ENCODE assay signal across 12 mouse cellular contexts in genomic region chr5:28157781-28158180, GRCm38 (mm10). TPM values are rescaled to one million over a fixed set of nuclear protein-coding genes. Genes with fewer than 3 reads are reported as not detected.
DNase-seq lines count a peak whose midpoint lies in the region; ATAC-seq lines count a peak whose summit lies in the region.
"Had no signal": no experiment of that assay in that cellular context is flagged by ENCODE, and none has a peak within 500 bp of the region (broad histone marks: within the 10 kb centered on the region; RNA-seq: fewer than 3 reads in every experiment).

No protein-coding gene starts in this region.

- no peak for ATAC-seq in forebrain, embryonic 16.5 days
- ATAC-seq in kidney, embryonic 16.5 days (ENCODE audit: low FRiP score, low TSS enrichment), result no peak
- ATAC-seq in limb, embryonic 12.5 days (ENCODE audit: insufficient number of reproducible peaks, insufficient read depth, low FRiP score, low TSS enrichment, low read depth), result no peak
- no peak for ATAC-seq in neural tube, embryonic 15.5 days (ENCODE audit: low FRiP score)

- no peak overlapping the region for H3K4me2 ChIP-seq in forebrain, embryonic 16.5 days (ENCODE audit: low read length)
- peak overlapping the region; percentile 44 for H3K4me2 ChIP-seq in kidney, embryonic 16.5 days (replicated peaks; ENCODE audit: low read depth, low read length)
- peak overlapping the region; percentile 38 for H3K4me2 ChIP-seq in limb, embryonic 12.5 days
- 0 out of 2 replicates have a peak overlapping the region, but pooled peaks have one; percentile 15 for H3K4me2 ChIP-seq in neural tube, embryonic 15.5 days

- peak overlapping the region; percentile 33 for H3K4me3 ChIP-seq in forebrain, embryonic 10.5 days
- no peak overlapping the region for H3K4me3 ChIP-seq in forebrain, embryonic 16.5 days (replicated peaks; ENCODE audit: low read length)
- peak overlapping the region; percentile 23 for H3K4me3 ChIP-seq in kidney, embryonic 16.5 days (ENCODE audit: low read length)
- H3K4me3 ChIP-seq in limb, embryonic 12.5 days (replicated peaks), result 0 out of 2 replicates have a peak overlapping the region, but pooled peaks have one; percentile 21
- H3K4me3 ChIP-seq in neural tube, embryonic 15.5 days (replicated peaks), result no peak overlapping the region
- H3K4me3 ChIP-seq: megakaryocyte, embryonic 14.5 days had no signal

- no peaks in the 10 kb centered on the region for H3K9me3 ChIP-seq in forebrain, embryonic 10.5 days
- H3K9me3 ChIP-seq in forebrain, embryonic 16.5 days (ENCODE audit: control insufficient read depth, low read length), result no peaks in the 10 kb centered on the region
- H3K9me3 ChIP-seq in kidney, embryonic 16.5 days (ENCODE audit: low read length), result no peaks in the 10 kb centered on the region
- H3K9me3 ChIP-seq in limb, embryonic 12.5 days, result no peaks in the 10 kb centered on the region
- no peaks in the 10 kb centered on the region for H3K9me3 ChIP-seq in neural tube, embryonic 15.5 days (replicated peaks)

- H3K27ac ChIP-seq in forebrain, embryonic 10.5 days, result no peak overlapping the region
- H3K27ac ChIP-seq in forebrain, embryonic 16.5 days (ENCODE audit: low read length), result no peak overlapping the region
- no peak overlapping the region for H3K27ac ChIP-seq in kidney, embryonic 16.5 days (ENCODE audit: low read length)
- H3K27ac ChIP-seq in limb, embryonic 12.5 days, result no peak overlapping the region
- H3K27ac ChIP-seq in neural tube, embryonic 15.5 days (replicated peaks), result no peak overlapping the region

- no peak for DNase-seq in forebrain, embryonic 10.5 days (ENCODE audit: extremely low spot score, low spot score)
- no peak for DNase-seq in kidney, adult 18-20 months
- DNase-seq in cerebellum, postnatal 36 days, result no peak
- no peak for DNase-seq in cerebellum, postnatal 14 days
- DNase-seq: kidney, adult 8-10 months had no signal

- no peaks in the 10 kb centered on the region for H3K36me3 ChIP-seq in forebrain, embryonic 10.5 days (replicated peaks)
- no peaks in the 10 kb centered on the region for H3K36me3 ChIP-seq in forebrain, embryonic 16.5 days (ENCODE audit: control insufficient read depth, insufficient read depth)
- no peaks in the 10 kb centered on the region for H3K36me3 ChIP-seq in kidney, embryonic 16.5 days (ENCODE audit: insufficient read depth, low read length)
- H3K36me3 ChIP-seq in limb, embryonic 12.5 days, result no peaks in the 10 kb centered on the region
- H3K36me3 ChIP-seq in neural tube, embryonic 15.5 days, result no peaks in the 10 kb centered on the region

- no peak overlapping the region for H3K9ac ChIP-seq in forebrain, embryonic 16.5 days (replicated peaks; ENCODE audit: low read depth, low read length)
- no peak overlapping the region for H3K9ac ChIP-seq in kidney, embryonic 16.5 days (replicated peaks; ENCODE audit: low read length)
- H3K9ac ChIP-seq in limb, embryonic 12.5 days (replicated peaks), result no peak overlapping the region
- H3K9ac ChIP-seq in neural tube, embryonic 15.5 days (replicated peaks), result no peak overlapping the region

- peaks cover 99% of the 10 kb centered on the region for H3K27me3 ChIP-seq in forebrain, embryonic 10.5 days (ENCODE audit: poor library complexity, severe bottlenecking)
- peaks cover 77% of the 10 kb centered on the region for H3K27me3 ChIP-seq in forebrain, embryonic 16.5 days (replicated peaks; ENCODE audit: control insufficient read depth, insufficient read depth, low read length)
- peaks cover 84% of the 10 kb centered on the region for H3K27me3 ChIP-seq in kidney, embryonic 16.5 days (ENCODE audit: insufficient read depth, low read length)
- H3K27me3 ChIP-seq in limb, embryonic 12.5 days, result peaks cover 96% of the 10 kb centered on the region
- peaks cover 94% of the 10 kb centered on the region for H3K27me3 ChIP-seq in neural tube, embryonic 15.5 days (replicated peaks)

- peaks cover 32% of the 10 kb centered on the region for H3K4me1 ChIP-seq in forebrain, embryonic 10.5 days
- H3K4me1 ChIP-seq in forebrain, embryonic 16.5 days (replicated peaks; ENCODE audit: control insufficient read depth, insufficient read depth, low read length), result peaks cover 9% of the 10 kb centered on the region; the same call in 1 of the 2 replicates
- peaks cover 10% of the 10 kb centered on the region; the same call in 1 of the 2 replicates for H3K4me1 ChIP-seq in kidney, embryonic 16.5 days (ENCODE audit: insufficient read depth, low read length)
- peaks cover 9% of the 10 kb centered on the region for H3K4me1 ChIP-seq in limb, embryonic 12.5 days (replicated peaks)
- H3K4me1 ChIP-seq in neural tube, embryonic 15.5 days, result peaks cover 12% of the 10 kb centered on the region

- WGBS in forebrain, embryonic 10.5 days, result under 1% methylated on average over 17 of the region's 17 CpGs
- 2% methylated on average over 17 of the region's 17 CpGs for WGBS in forebrain, embryonic 16.5 days
- 1% methylated on average over 17 of the region's 17 CpGs for WGBS in kidney, embryonic 16.5 days
- under 1% methylated on average over 17 of the region's 17 CpGs for WGBS in limb, embryonic 12.5 days
- WGBS in neural tube, embryonic 15.5 days, result 3% methylated on average over 17 of the region's 17 CpGs

RNA-seq across cellular contexts. Expression of gene En2, which starts 7.7 kb away (rescaled TPM):
- not detected in 2 replicates for polyA plus RNA-seq in forebrain, embryonic 10.5 days (2016; fragmentation: Nextera tagmentation; extraction: Ambion mirVana)
- not detected in 2 replicates for polyA plus RNA-seq in forebrain, embryonic 16.5 days (2015; fragmentation: Nextera tagmentation; extraction: Ambion mirVana)
- polyA plus RNA-seq in kidney, embryonic 16.5 days (2015; fragmentation: Nextera tagmentation; extraction: Ambion mirVana), result 0.07 and 0.13 TPM in 2 replicates
- polyA plus RNA-seq in limb, embryonic 12.5 days (2016; fragmentation: Nextera tagmentation; extraction: Ambion mirVana), result not detected in 2 replicates
- polyA plus RNA-seq in neural tube, embryonic 15.5 days (2015; fragmentation: Nextera tagmentation; extraction: Ambion mirVana), result not detected in 2 replicates
- polyA plus RNA-seq: liver, embryonic 16.5 days; stomach, embryonic 16.5 days had no signal

Comparison
In these comparisons a context has a peak if more than half of its experiments do, and no peak if none do; other contexts are left out.
1. H3K4me3 ChIP-seq: peak in forebrain, embryonic 10.5 days (single experiment), kidney, embryonic 16.5 days (single experiment) and limb, embryonic 12.5 days (single experiment); none in forebrain, embryonic 16.5 days (single experiment) and neural tube, embryonic 15.5 days (single experiment).